Mouse (Mus musculus) MEL (cell line): ENCODE measurements around the gene Filip1l. TPM values are rescaled to one million over a fixed set of nuclear protein-coding genes. Genes with fewer than 3 reads are reported as not detected.

Source experiments
- DNase-seq: peaks from one replicate; pipeline ENCODE4 v3.0.0; 2011; ENCODE audit warnings: low read depth, low spot score
- H3K27ac ChIP-seq: 2 replicates; pipeline ENCODE4 v1.5.1; 2012; ENCODE audit warnings: low read depth, mild to moderate bottlenecking, control low read depth, low read length, moderate library complexity; ENCODE audit not compliant: control insufficient read depth
- H3K27me3 ChIP-seq, 2 experiments: fragments of 150-350 bp in 1 of 2; sonication (generic) in 1 of 2; 2 replicates each; pipeline ENCODE4 v1.6.1; 2012; ENCODE audit warnings: low read length in 2 of 2, mild to moderate bottlenecking in 2 of 2, improper control_type of control experiment in 1 of 2, moderate library complexity in 1 of 2; ENCODE audit not compliant: insufficient read depth in 2 of 2, control insufficient read depth in 1 of 2
- H3K36me3 ChIP-seq, 2 experiments: 2 replicates each; pipeline ENCODE4 v1.6.1; 2012 to 2014; ENCODE audit warnings: low read length in 2 of 2, improper control_type of control experiment in 1 of 2, inconsistent platforms in 1 of 2, mild to moderate bottlenecking in 1 of 2; ENCODE audit not compliant: insufficient read depth in 2 of 2, control insufficient read depth in 1 of 2
- H3K4me1 ChIP-seq, 2 experiments: fragments of 150-350 bp in 1 of 2; sonication (generic) in 1 of 2; 2 replicates each; pipeline ENCODE4 v1.6.1; 2012; ENCODE audit warnings: low read length in 2 of 2, improper control_type of control experiment in 1 of 2, mild to moderate bottlenecking in 1 of 2; ENCODE audit not compliant: insufficient read depth in 2 of 2, control insufficient read depth in 1 of 2
- H3K4me3 ChIP-seq, 2 experiments: fragments of 150-350 bp in 1 of 2; sonication (generic) in 1 of 2; 2 replicates each; pipeline ENCODE4 v1.5.1; 2012; ENCODE audit warnings: low read depth in 2 of 2, low read length in 2 of 2, mild to moderate bottlenecking in 2 of 2, moderate library complexity in 2 of 2, control low read depth in 1 of 2, improper control_type of control experiment in 1 of 2; ENCODE audit not compliant: control insufficient read depth in 1 of 2, insufficient read depth in 1 of 2
- H3K79me2 ChIP-seq: 2 replicates; pipeline ENCODE4 v1.6.1; 2012; ENCODE audit warnings: mild to moderate bottlenecking, low read length, moderate library complexity; ENCODE audit not compliant: control insufficient read depth, poor library complexity, insufficient read depth
- H3K9ac ChIP-seq: 2 replicates; pipeline ENCODE4 v1.6.1; 2012; ENCODE audit warnings: low read depth, mild to moderate bottlenecking, control low read depth, low read length, moderate library complexity; ENCODE audit not compliant: control insufficient read depth, poor library complexity, severe bottlenecking
- H3K9me3 ChIP-seq: fragments of 150-350 bp; sonication (generic); replicated peaks from 2 replicates; pipeline ENCODE4 v1.6.1; 2012; ENCODE audit warnings: mild to moderate bottlenecking, low read length, improper control_type of control experiment, moderate library complexity; ENCODE audit not compliant: insufficient read depth
- BHLHE40 ChIP-seq: IDR thresholded peaks from 2 replicates; pipeline ENCODE4 v1.6.1; 2012; ENCODE audit warnings: low read depth, mild to moderate bottlenecking, inconsistent platforms, low read length, improper control_type of control experiment, borderline replicate concordance
- GATA1 ChIP-seq: IDR thresholded peaks from 2 replicates; pipeline ENCODE4 v1.6.1; 2011; ENCODE audit warnings: low read depth, low read length, improper control_type of control experiment
- HCFC1 ChIP-seq: IDR thresholded peaks from 2 replicates; pipeline ENCODE4 v1.6.1; 2012; ENCODE audit warnings: low read depth, mild to moderate bottlenecking, inconsistent platforms, low read length, improper control_type of control experiment, moderate library complexity
- MAFK ChIP-seq: IDR thresholded peaks from 2 replicates; pipeline ENCODE4 v1.6.1; 2011; ENCODE audit warnings: low read depth, mild to moderate bottlenecking, low read length, improper control_type of control experiment, borderline replicate concordance
- MEF2A ChIP-seq: IDR thresholded peaks from 2 replicates; pipeline ENCODE4 v1.6.1; 2014; ENCODE audit warnings: low read depth, mild to moderate bottlenecking, inconsistent platforms, low read length, improper control_type of control experiment; ENCODE audit not compliant: poor library complexity, insufficient replicate concordance, severe bottlenecking; ENCODE audit errors: extremely low read depth
- MXI1 ChIP-seq: IDR thresholded peaks from 2 replicates; pipeline ENCODE4 v1.6.1; 2011; ENCODE audit warnings: mild to moderate bottlenecking, low read depth, low read length, improper control_type of control experiment
- MYB ChIP-seq: IDR thresholded peaks from 2 replicates; pipeline ENCODE4 v1.6.1; 2011; ENCODE audit warnings: mild to moderate bottlenecking, low read depth, low read length, improper control_type of control experiment
- NELFE ChIP-seq: IDR thresholded peaks from 2 replicates; pipeline ENCODE4 v1.6.1; 2011; ENCODE audit warnings: low read depth, low read length, improper control_type of control experiment
- NRF1 ChIP-seq: IDR thresholded peaks from 2 replicates; pipeline ENCODE4 v1.6.1; 2014; ENCODE audit warnings: low read depth, mild to moderate bottlenecking, inconsistent platforms, low read length, improper control_type of control experiment, moderate library complexity; ENCODE audit not compliant: poor library complexity, insufficient read depth, severe bottlenecking
- RAD21 ChIP-seq: IDR thresholded peaks from 2 replicates; pipeline ENCODE4 v1.6.1; 2011; ENCODE audit warnings: mild to moderate bottlenecking, low read depth, low read length, improper control_type of control experiment
- SIN3A ChIP-seq: IDR thresholded peaks from 2 replicates; pipeline ENCODE4 v1.6.1; 2012; ENCODE audit warnings: low read length, improper control_type of control experiment, inconsistent platforms
- TAL1 ChIP-seq: IDR thresholded peaks from 2 replicates; pipeline ENCODE4 v1.6.1; 2012; ENCODE audit warnings: mild to moderate bottlenecking, inconsistent platforms, low read length, moderate library complexity, mixed read lengths
- TBP ChIP-seq: IDR thresholded peaks from 2 replicates; pipeline ENCODE4 v1.8.0; 2011; ENCODE audit warnings: low read depth, low read length, improper control_type of control experiment
- TCF12 ChIP-seq: IDR thresholded peaks from 2 replicates; pipeline ENCODE4 v1.6.1; 2014; ENCODE audit warnings: low read depth, mild to moderate bottlenecking, inconsistent platforms, low read length, improper control_type of control experiment, moderate library complexity
- UBTF ChIP-seq: IDR thresholded peaks from 2 replicates; pipeline ENCODE4 v1.6.1; 2012; ENCODE audit warnings: low read depth, mild to moderate bottlenecking, inconsistent platforms, low read length, improper control_type of control experiment, moderate library complexity, borderline replicate concordance; ENCODE audit not compliant: insufficient read depth
- USF2 ChIP-seq, 2 experiments: IDR thresholded peaks; 2 replicates each; pipeline ENCODE4 v1.6.1; 2011 to 2012; ENCODE audit warnings: improper control_type of control experiment in 2 of 2, low read length in 2 of 2, borderline replicate concordance in 1 of 2, inconsistent platforms in 1 of 2, low read depth in 1 of 2, mild to moderate bottlenecking in 1 of 2; ENCODE audit not compliant: insufficient read depth in 1 of 2
- polyA plus RNA-seq, 2 experiments: library from polyadenylated mRNA; stranded (reverse) in 1 of 2; unstranded in 1 of 2; fragments of >175 nt in 1 of 2; fragments of >200 nt in 1 of 2; gene quantifications; 2 replicates each; pipeline versions ENCODE4 v1.2.1 to v1.2.4; 2012; ENCODE audit warnings: low replicate concordance in 2 of 2, low read depth in 1 of 2; ENCODE audit not compliant: insufficient read length in 2 of 2, insufficient read depth in 1 of 2, missing spikeins in 1 of 2
- total RNA-seq: library from RNA; depleted of rRNA; stranded (reverse); fragments of 300-350 nt; gene quantifications from 2 replicates; pipeline ENCODE4 v1.2.3, GENCODE M21; 2012

Gene Filip1l
- total and polyA plus RNA-seq, 3 experiments, result 0.27 to 1.8 TPM; not detected in 1

DNA sequence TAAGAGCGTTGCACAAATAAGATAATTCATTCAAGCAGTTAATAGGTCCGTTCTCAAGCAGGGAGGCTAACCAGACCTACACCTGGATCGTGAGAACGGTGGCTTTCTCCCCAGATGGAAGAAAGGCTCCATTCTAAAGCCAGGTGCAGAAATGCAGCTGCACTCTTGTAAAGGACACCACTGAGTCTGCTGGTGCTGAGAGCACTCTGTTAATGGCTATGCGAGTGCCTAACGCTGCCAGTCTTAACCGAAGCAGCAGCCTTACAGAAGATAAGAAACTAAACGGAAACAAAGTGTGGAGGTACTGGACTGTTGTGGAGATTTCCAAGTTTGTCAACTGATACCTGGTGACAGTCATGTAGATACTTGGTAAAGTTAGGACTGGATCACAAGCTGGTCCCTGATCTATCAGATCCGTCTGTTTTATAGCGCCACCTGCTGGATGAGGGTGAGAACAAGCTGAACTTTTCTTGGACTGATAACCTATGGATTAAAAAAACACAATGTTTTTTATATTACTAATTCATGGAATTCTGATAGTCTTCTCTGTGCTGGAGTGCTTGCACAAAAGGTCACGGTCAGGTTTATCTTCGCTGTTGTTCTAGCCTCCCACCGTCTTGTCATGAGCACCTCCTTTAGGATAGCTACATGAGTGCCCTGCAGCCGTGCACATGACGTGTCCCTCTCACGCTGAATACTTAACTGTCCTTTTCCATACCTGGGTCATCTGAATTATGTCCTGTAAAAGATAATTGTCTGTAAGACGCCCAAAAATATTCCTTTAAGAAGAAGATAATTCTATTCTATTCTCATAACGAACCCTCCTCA, 45.7 kb downstream of the Filip1l start (continued):
- TF ChIP-seq MYB (no peak), NELFE (no peak), NRF1 (no peak), MEF2A (no peak), MAFK (no peak), TAL1 (no peak), UBTF (no peak), BHLHE40 (no peak), HCFC1 (no peak), TBP (no peak)
- TF ChIP-seq, all 39 proteins: peak for 9

DNA sequence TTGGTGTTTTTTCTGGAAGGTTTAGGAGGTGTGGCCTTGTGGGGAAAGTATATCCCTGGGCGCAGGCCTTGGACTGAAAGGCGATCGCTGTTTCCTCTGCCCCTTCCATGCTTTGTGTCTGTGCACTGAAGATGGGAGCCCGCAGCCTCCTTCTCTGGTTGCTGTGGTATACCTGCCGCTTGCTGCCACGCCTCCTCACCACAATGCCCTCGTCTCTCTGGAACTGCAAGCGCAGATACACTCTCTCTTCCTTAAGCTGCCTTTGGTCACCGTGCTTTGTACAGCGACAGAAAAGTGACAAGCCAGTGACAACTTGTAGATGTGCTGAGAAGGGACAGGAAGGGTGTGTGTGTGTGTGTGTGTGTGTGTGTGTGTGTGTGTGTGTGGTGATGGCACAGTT, 46.7 kb downstream of the Filip1l start:
- Histone ChIP-seq H3K79me2 (no peaks in the 10 kb centered on the region), H3K4me3 (no peak overlapping the region), H3K9ac (no peak overlapping the region), H3K27ac (no peak overlapping the region), H3K36me3 (peaks cover 0 to 10% of the 10 kb centered on the region in 2 experiments; a peak in 2 of 4 replicates), H3K9me3 (no peaks in the 10 kb centered on the region), H3K4me1 (peaks cover 0 to 12% of the 10 kb centered on the region in 2 experiments; a peak in 2 of 4 replicates), H3K27me3 (no peaks in the 10 kb centered on the region)
- no peak for DNase-seq
- TF ChIP-seq SIN3A (no peak), TBP (no peak)

DNA sequence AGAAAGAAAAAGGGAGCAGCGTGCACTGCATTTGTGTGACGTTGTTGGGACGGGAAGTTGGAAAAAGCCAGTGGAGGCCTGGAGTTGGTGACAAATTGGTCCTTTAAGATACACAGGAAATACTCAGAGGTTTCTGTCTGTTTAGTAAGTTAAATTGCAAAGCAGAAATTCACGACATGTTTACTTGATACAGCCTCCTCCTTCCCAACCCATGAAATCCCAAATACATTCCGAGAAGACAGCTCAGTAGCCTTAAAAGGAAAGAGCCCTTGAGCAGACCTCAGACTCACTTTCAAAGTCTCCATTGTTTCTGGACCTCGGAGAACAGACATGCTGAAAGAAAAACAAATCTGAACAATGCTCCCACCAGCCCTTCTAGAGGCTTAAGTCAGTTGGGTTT, 48.8 kb downstream of the Filip1l start:
- Histone ChIP-seq H3K36me3 (peaks cover 0 to under 1% of the 10 kb centered on the region in 2 experiments; a peak in 2 of 4 replicates), H3K4me1 (peaks cover 0 to under 1% of the 10 kb centered on the region in 2 experiments; a peak in 1 of 4 replicates)
- no peak for DNase-seq
- TF ChIP-seq RAD21 (no peak), GATA1 (no peak), TCF12 (no peak), USF2 (IDR thresholded peaks at IDR 0.05; ENCODE audit: borderline replicate concordance in 1 of 2, insufficient read depth in 1 of 2, low read depth in 1 of 2, low read length in 2 of 2) (no peak), MXI1 (no peak)
- TF ChIP-seq, all 39 proteins: peak for 0
- no peak overlapping the region for H3K27ac ChIP-seq
- no peak overlapping the region for H3K4me3 ChIP-seq
- no peak overlapping the region for H3K9ac ChIP-seq
- H3K9me3 ChIP-seq, result no peaks in the 10 kb centered on the region
- H3K27me3 ChIP-seq, result no peaks in the 10 kb centered on the region
- H3K79me2 ChIP-seq, result no peaks in the 10 kb centered on the region
